Mouse (Mus musculus) erythroblast, embryonic 14.5 days (primary cell): ENCODE measurements around the gene Gtf2ird1.

ENCODE experiments used
- GATA1 ChIP-seq: IDR thresholded peaks from 2 replicates; pipeline ENCODE4 v1.6.1; 2012; ENCODE audit warnings: low read length, inconsistent platforms, mixed read lengths
- TAL1 ChIP-seq: IDR thresholded peaks from 3 replicates; pipeline ENCODE4 v1.6.1; 2012; ENCODE audit warnings: low read length, inconsistent platforms, mixed read lengths

DNA sequence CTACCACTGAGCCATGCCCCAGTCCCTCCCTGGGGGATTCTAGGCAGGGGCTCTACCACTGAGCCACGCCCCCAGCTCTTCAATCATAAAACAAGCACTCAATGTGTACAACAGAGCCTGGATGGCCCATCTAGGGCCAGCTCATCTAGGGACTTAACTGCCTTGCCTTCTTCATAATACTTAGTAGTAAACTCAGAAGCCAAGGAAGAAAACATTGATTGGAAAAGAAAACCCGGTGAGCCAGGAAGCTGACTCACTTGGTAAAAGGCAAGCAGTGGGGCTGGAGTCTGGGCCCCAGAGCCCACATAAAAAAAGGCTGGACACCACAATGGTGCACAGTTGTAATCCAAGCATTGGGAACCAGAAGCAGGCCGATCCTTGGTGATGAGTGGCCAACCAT lies 44.2 kb upstream of the Gtf2ird1 start:
- TF ChIP-seq GATA1 (no peak), TAL1 (no peak)
